Mouse (Mus musculus) liver, postnatal 0 days (tissue): ENCODE measurements at regions not wholly inside any gene's neighbourhood (a gene's known extent, or its start where the extent isn't known, plus 50 kb on each side); places are given as distances from the start of the nearest gene placed in this dataset.

ENCODE experiments used
- ATAC-seq: fragments of 200-750 bp; cut with Nextera tagmentation; 2 replicates; pipeline ENCODE4 v1.8.0; 2017; ENCODE audit warnings: mild to moderate bottlenecking, moderate library complexity
- DNase-seq: peaks from one replicate; pipeline ENCODE4 v3.0.0-alpha.2; 2016
- H3K27ac ChIP-seq: fragments of 300-500 bp; sonication (generic); 2 replicates; pipeline ENCODE4 v1.5.1; 2014; ENCODE audit warnings: antibody characterized with exemption, moderate library complexity, mild to moderate bottlenecking, low read depth
- H3K27me3 ChIP-seq: fragments of 300-500 bp; sonication (generic); 2 replicates; pipeline ENCODE4 v1.6.1; 2014; ENCODE audit warnings: low read length, control low read depth, mixed read lengths; ENCODE audit not compliant: insufficient read depth
- H3K36me3 ChIP-seq: fragments of 300-500 bp; sonication (generic); replicated peaks from 2 replicates; pipeline ENCODE4 v1.6.1; 2014; ENCODE audit warnings: mild to moderate bottlenecking, control low read depth, low read length, moderate library complexity, mixed read lengths; ENCODE audit not compliant: insufficient read depth
- H3K4me1 ChIP-seq: fragments of 300-500 bp; sonication (generic); 2 replicates; pipeline ENCODE4 v1.6.1; 2014; ENCODE audit warnings: antibody characterized with exemption, mild to moderate bottlenecking, control low read depth; ENCODE audit not compliant: insufficient read depth
- H3K4me2 ChIP-seq: fragments of 300-500 bp; sonication (generic); 2 replicates; pipeline ENCODE4 v1.6.1; 2014; ENCODE audit warnings: low read depth, mild to moderate bottlenecking, low read length, moderate library complexity, mixed read lengths
- H3K4me3 ChIP-seq: fragments of 300-500 bp; sonication (generic); 2 replicates; pipeline ENCODE4 v1.5.1; 2014; ENCODE audit warnings: low read depth, low read length
- H3K9ac ChIP-seq: fragments of 300-500 bp; sonication (generic); replicated peaks from 2 replicates; pipeline ENCODE4 v1.6.1; 2014; ENCODE audit warnings: mild to moderate bottlenecking, moderate library complexity
- H3K9me3 ChIP-seq: fragments of 300-500 bp; sonication (generic); 2 replicates; pipeline ENCODE4 v1.6.1; 2016; ENCODE audit warnings: mild to moderate bottlenecking, control low read depth, low read length, mixed read lengths
- CTCF ChIP-seq: sonication (generic); IDR thresholded peaks from 2 replicates; pipeline ENCODE4 v1.5.1; 2016; ENCODE audit warnings: antibody characterized with exemption, low read depth
- EP300 ChIP-seq: IDR thresholded peaks from 2 replicates; pipeline ENCODE4 v1.6.1; 2016; ENCODE audit warnings: antibody characterized with exemption, low read depth, mild to moderate bottlenecking
- WGBS: fragments of 180-500 bp; shearing (Covaris S2); extraction: QIAGEN DNeasy Blood & Tissue Kit; methylation state at CpG from one replicate; pipeline ENCODE4 v1.1.7; 2014; ENCODE audit not compliant: insufficient replicate concordance; 5-methylcytosine and 5-hydroxymethylcytosine counted together

DNA sequence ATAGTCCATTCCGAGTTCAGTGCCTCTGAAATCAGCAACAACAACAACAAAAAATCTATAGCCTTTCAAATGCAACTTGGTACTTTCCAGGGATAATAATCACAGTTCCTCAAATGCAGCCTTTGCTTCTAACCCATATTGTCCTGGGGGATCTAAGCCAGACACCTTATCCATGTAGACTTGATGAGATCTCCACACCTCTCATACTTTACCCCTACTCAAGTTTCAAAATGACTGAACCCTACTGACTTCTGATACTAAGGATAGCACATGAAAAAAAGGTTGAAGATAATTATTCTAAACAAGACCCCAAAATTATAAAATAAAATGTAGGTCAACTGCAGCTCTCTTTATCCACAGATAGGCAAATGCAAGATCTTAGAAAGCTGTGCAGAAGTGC is 101.2 kb downstream of the A730009L09Rik start:
- no peaks in the 10 kb centered on the region for H3K4me1 ChIP-seq
- no peak overlapping the region for H3K4me3 ChIP-seq
- H3K9me3 ChIP-seq: no peaks in the 10 kb centered on the region
- 65% methylated on average over 1 of the region's 1 CpGs for WGBS
- H3K27me3 ChIP-seq: no peaks in the 10 kb centered on the region
- ATAC-seq (no peak), DNase-seq (no peak)
- H3K4me2 ChIP-seq: no peak overlapping the region
- TF ChIP-seq EP300: no peak
- no peak for TF ChIP-seq CTCF
- H3K9ac ChIP-seq: no peak overlapping the region
- no peaks in the 10 kb centered on the region for H3K36me3 ChIP-seq
- H3K27ac ChIP-seq: no peak overlapping the region

DNA sequence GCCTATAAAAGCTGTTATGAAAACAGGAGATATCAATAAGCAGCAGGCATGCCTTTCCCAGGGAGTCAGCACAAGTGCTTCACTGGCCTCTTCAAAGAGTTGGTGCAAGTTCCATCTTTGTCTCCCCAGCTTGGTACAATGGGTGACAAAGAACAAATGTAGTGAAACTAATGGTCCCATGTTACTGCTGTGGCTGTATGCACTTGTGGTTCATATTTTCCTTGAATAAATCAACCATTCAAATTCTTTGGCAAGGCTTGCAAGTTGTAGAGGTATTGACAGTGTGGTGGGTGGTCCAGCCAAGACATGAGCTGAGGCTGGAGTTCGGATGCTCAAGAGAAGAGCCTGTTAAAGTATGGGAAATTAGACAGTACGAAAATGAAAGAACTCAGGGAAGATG is 103.5 kb downstream of the A730009L09Rik start:
- no peak overlapping the region for H3K4me2 ChIP-seq
- WGBS: 79% methylated on average over 2 of the region's 2 CpGs
- H3K4me3 ChIP-seq: no peak overlapping the region
- no peaks in the 10 kb centered on the region for H3K36me3 ChIP-seq
- TF ChIP-seq EP300 (no peak), CTCF (no peak)
- no peaks in the 10 kb centered on the region for H3K9me3 ChIP-seq
- no peak for DNase-seq
- H3K27ac ChIP-seq: no peak overlapping the region
- H3K27me3 ChIP-seq: no peaks in the 10 kb centered on the region
- no peak overlapping the region for H3K9ac ChIP-seq
- no peaks in the 10 kb centered on the region for H3K4me1 ChIP-seq
- ATAC-seq: no peak

DNA sequence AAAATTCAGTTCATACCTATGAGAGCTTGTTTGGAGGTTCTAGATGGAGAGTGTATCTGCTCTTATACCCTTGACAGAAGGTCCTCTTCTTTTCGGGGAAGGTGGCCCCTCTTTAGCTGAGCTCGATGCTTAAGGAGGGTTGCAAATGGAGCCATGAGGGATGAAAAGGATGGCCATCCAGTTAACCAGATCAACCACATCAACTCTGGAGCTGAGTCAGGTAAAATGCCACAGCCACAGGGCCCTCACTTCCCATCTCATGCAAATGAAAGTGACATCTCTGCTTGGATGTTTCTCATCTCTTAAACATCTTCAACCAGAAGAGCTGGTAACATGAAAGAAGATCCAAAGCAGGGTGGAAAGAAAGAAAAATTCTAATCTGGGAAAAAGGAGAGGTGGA is 105.0 kb downstream of the A730009L09Rik start:
- no peak for TF ChIP-seq CTCF
- no peak for TF ChIP-seq EP300
- ATAC-seq: no peak
- Histone ChIP-seq H3K9ac (no peak overlapping the region), H3K27me3 (no peaks in the 10 kb centered on the region), H3K27ac (no peak overlapping the region), H3K36me3 (no peaks in the 10 kb centered on the region), H3K4me3 (no peak overlapping the region), H3K4me1 (no peaks in the 10 kb centered on the region), H3K4me2 (no peak overlapping the region), H3K9me3 (no peaks in the 10 kb centered on the region)
- WGBS: 85% methylated on average over 2 of the region's 2 CpGs
- DNase-seq: no peak

DNA sequence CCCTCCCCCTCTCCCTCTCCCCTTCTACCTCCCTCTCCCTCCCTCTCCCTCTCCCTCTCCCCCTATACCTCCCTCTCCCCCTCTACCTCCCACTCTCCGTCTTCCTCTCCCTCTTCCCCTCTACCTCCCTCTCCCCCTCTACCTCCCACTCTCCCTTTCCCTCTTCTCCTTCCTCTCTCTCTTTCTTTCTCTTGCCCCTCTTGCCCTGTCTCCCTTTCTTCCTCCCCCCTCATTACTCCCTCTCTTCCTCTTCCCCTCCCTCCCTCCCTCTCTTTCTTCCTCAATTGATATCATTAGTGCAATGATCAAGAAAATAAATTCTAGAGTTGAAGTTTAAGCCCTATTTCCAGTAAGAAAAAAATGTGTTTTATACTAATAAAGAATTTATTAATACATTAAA is 105.9 kb downstream of the A730009L09Rik start:
- no peaks in the 10 kb centered on the region for H3K36me3 ChIP-seq
- ATAC-seq (no peak), DNase-seq (no peak)
- 57% methylated on average over 1 of the region's 1 CpGs for WGBS
- H3K4me3 ChIP-seq: peak overlapping the region; percentile 34
- TF ChIP-seq CTCF: no peak
- no peak for TF ChIP-seq EP300
- no peak overlapping the region for H3K27ac ChIP-seq
- H3K4me2 ChIP-seq: peak overlapping the region; percentile 62
- no peaks in the 10 kb centered on the region for H3K9me3 ChIP-seq
- H3K4me1 ChIP-seq: no peaks in the 10 kb centered on the region
- H3K9ac ChIP-seq: no peak overlapping the region
- no peaks in the 10 kb centered on the region for H3K27me3 ChIP-seq

DNA sequence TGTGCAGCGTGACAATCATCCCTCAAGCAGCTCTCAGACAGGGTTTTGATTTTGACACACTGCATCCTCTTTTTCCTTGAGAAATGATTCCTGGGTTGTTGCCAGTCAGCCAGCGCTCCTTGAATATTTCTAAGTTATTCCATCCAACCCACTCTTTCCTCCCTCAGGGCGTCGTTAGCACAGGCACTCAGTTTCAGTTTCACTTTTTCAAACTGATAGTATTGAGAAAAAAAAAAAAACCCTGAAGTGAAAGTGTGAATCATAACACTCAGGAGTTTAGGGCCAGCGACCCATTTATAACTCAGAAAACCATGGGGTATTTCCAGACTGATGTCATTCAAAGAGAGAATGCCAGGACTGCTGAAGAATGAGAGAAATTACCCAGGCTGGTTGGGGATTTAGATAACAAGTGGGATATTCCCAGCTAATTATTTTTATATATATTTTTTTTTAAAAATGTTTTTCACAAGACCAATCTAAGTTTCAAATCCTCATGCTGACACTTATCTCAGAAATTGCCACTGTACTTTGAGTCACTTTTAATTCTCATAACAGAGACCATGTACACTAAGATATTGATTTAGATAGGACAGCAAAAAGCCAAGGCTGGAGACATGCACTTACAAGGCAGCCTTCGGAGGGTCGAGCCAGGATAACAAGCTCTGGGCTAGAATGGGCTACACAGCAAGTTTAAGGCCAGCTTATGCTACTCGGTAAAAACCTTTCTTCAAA is 106.5 kb downstream of the A730009L09Rik start:
- ATAC-seq (no peak), DNase-seq (no peak)
- no peaks in the 10 kb centered on the region for H3K36me3 ChIP-seq
- WGBS: 48% methylated on average over 8 of the region's 8 CpGs
- no peaks in the 10 kb centered on the region for H3K27me3 ChIP-seq
- H3K9ac ChIP-seq: no peak overlapping the region
- no peaks in the 10 kb centered on the region for H3K4me1 ChIP-seq
- H3K4me2 ChIP-seq: peak overlapping the region; percentile 62
- H3K27ac ChIP-seq: no peak overlapping the region
- H3K9me3 ChIP-seq: no peaks in the 10 kb centered on the region
- TF ChIP-seq CTCF (no peak), EP300 (no peak)
- H3K4me3 ChIP-seq: peak overlapping the region; percentile 34

DNA sequence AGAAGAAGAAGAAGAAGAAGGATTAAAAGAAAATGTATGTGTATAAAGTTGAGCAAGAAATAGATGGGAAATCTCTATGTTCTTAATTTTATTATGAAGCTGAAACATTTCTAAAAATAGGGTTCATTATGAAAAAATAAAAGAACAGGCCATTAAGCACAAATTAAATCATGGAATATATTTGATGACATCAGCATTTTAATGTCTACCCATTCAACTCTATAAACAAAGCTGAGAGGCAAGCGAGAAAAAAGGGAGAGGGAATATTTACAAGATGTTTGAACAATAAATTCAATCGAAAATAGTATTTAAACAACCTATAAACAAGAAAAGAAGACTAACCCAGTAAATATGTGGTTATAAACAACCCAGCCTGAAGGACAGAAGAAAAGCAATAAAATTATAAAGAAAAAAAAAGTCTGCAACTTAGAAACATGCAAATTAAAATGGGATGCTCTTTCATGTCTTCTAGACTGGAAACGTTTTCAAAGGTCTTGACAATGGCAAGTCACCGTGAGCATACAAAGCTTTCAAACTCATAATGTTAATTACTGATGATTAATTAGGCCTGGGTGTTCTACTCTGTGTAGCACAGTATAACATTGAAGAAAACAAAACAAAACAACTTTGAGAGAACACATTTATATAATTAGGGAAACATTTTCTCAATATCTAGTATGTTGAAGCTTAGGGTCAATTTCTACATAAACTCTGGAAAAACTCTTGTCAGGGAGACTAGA is 108.6 kb downstream of the A730009L09Rik start:
- no peaks in the 10 kb centered on the region for H3K36me3 ChIP-seq
- H3K4me3 ChIP-seq: no peak overlapping the region
- 63% methylated on average over 4 of the region's 4 CpGs for WGBS
- H3K9me3 ChIP-seq: no peaks in the 10 kb centered on the region
- no peak overlapping the region for H3K9ac ChIP-seq
- DNase-seq (no peak), ATAC-seq (no peak)
- TF ChIP-seq CTCF (no peak), EP300 (no peak)
- no peak overlapping the region for H3K4me2 ChIP-seq
- H3K27ac ChIP-seq: no peak overlapping the region
- H3K4me1 ChIP-seq: no peaks in the 10 kb centered on the region
- no peaks in the 10 kb centered on the region for H3K27me3 ChIP-seq
